Mouse (Mus musculus): ENCODE data around the gene Chrdl2. TPM values are rescaled to one million over a fixed set of nuclear protein-coding genes. Genes with fewer than 3 reads are reported as not detected.
"Not testable (repeated sequence)": the region's sequence is repeated elsewhere in the genome, so short reads cannot be mapped to it uniquely, and the experiment has no call there.

The Chrdl2 gene
- polyA plus RNA-seq, 2 experiments = 0.02 TPM; not detected in 1

GRCm38 (mm10) chr7:99963237-99963860 is 42.6 kb upstream of the Chrdl2 start:
- WGBS (ENCODE audit: insufficient replicate concordance) = 41% methylated on average over 3 of the region's 3 CpGs
- Histone ChIP-seq H3K4me3 (ENCODE audit: insufficient read depth in 1 of 2, low read depth in 2 of 2, low read length in 2 of 2) (no peak overlapping the region), H3K4me1 (replicated peaks; ENCODE audit: control insufficient read depth in 2 of 2, insufficient read depth in 2 of 2, low read length in 1 of 2) (peaks cover 6 to 23% of the 10 kb centered on the region in 2 experiments), H3K9me3 (ENCODE audit: control insufficient read depth, low read length) (no peaks in the 10 kb centered on the region), H3K27me3 (ENCODE audit: control insufficient read depth, insufficient read depth, low read length) (no peaks in the 10 kb centered on the region), H3K4me2 (ENCODE audit: low read depth) (no peak overlapping the region), H3K27ac (no peak overlapping the region), H3K36me3 (replicated peaks; ENCODE audit: control insufficient read depth, insufficient read depth, low read depth) (no peaks in the 10 kb centered on the region), H3K9ac (replicated peaks) (no peak overlapping the region)
- no peak for TF ChIP-seq EP300 (IDR thresholded peaks at IDR 0.05; ENCODE audit: low read depth)
- no peak for TF ChIP-seq CTCF (IDR thresholded peaks at IDR 0.05; ENCODE audit: low read depth)
- ATAC-seq (ENCODE audit: insufficient read depth) (no peak), DNase-seq (ENCODE audit: low read depth in 3 of 3, low spot score in 3 of 3) (no peak)

- no peak overlapping the region for H3K27ac ChIP-seq
- H3K36me3 ChIP-seq (replicated peaks; ENCODE audit: control insufficient read depth, insufficient read depth, low read depth) = no peaks in the 10 kb centered on the region
- whole genome bisulfite sequencing (ENCODE audit: insufficient replicate concordance) = 53% methylated on average over 9 of the region's 9 CpGs
- no peak overlapping the region for H3K4me2 ChIP-seq (ENCODE audit: low read depth)
- TF ChIP-seq CTCF (IDR thresholded peaks at IDR 0.05; ENCODE audit: low read depth) (no peak), EP300 (IDR thresholded peaks at IDR 0.05; ENCODE audit: low read depth) (no peak)
- no peak overlapping the region for H3K4me3 ChIP-seq (ENCODE audit: insufficient read depth in 1 of 2, low read depth in 2 of 2, low read length in 2 of 2)
- ATAC-seq (ENCODE audit: insufficient read depth) = no peak
- H3K4me1 ChIP-seq (replicated peaks; ENCODE audit: control insufficient read depth in 2 of 2, insufficient read depth in 2 of 2, low read length in 1 of 2) = peaks cover 6 to 23% of the 10 kb centered on the region in 2 experiments
- H3K9me3 ChIP-seq (ENCODE audit: control insufficient read depth, low read length) = no peaks in the 10 kb centered on the region
- H3K27me3 ChIP-seq (ENCODE audit: control insufficient read depth, insufficient read depth, low read length) = no peaks in the 10 kb centered on the region
- no peak overlapping the region for H3K9ac ChIP-seq (replicated peaks)
- no peak for DNase-seq (ENCODE audit: low read depth in 3 of 3, low spot score in 3 of 3)
Measured at GRCm38 (mm10) chr7:99965020-99965841, 40.7 kb upstream of the Chrdl2 start.

GRCm38 (mm10) chr7:99966011-99966721 is 39.8 kb upstream of the Chrdl2 start:
- no peaks in the 10 kb centered on the region for H3K9me3 ChIP-seq (ENCODE audit: control insufficient read depth, low read length)
- H3K27me3 ChIP-seq (ENCODE audit: control insufficient read depth, insufficient read depth, low read length) = no peaks in the 10 kb centered on the region
- H3K4me3 ChIP-seq (ENCODE audit: insufficient read depth in 1 of 2, low read depth in 2 of 2, low read length in 2 of 2) = no peak overlapping the region
- no peaks in the 10 kb centered on the region for H3K36me3 ChIP-seq (replicated peaks; ENCODE audit: control insufficient read depth, insufficient read depth, low read depth)
- DNase-seq (ENCODE audit: low read depth in 3 of 3, low spot score in 3 of 3) (no peak), ATAC-seq (ENCODE audit: insufficient read depth) (no peak)
- no peak overlapping the region for H3K27ac ChIP-seq
- peaks cover 6 to 24% of the 10 kb centered on the region in 2 experiments for H3K4me1 ChIP-seq (replicated peaks; ENCODE audit: control insufficient read depth in 2 of 2, insufficient read depth in 2 of 2, low read length in 1 of 2)
- H3K9ac ChIP-seq (replicated peaks) = no peak overlapping the region
- 71% methylated on average over 9 of the region's 9 CpGs for WGBS (ENCODE audit: insufficient replicate concordance)
- no peak for TF ChIP-seq CTCF (IDR thresholded peaks at IDR 0.05; ENCODE audit: low read depth)
- no peak for TF ChIP-seq EP300 (IDR thresholded peaks at IDR 0.05; ENCODE audit: low read depth)
- no peak overlapping the region for H3K4me2 ChIP-seq (ENCODE audit: low read depth)

- H3K4me3 ChIP-seq (ENCODE audit: insufficient read depth in 1 of 2, low read depth in 2 of 2, low read length in 2 of 2) = no peak overlapping the region
- no peak overlapping the region for H3K27ac ChIP-seq
- no peak overlapping the region for H3K4me2 ChIP-seq (ENCODE audit: low read depth)
- 67% methylated on average over 4 of the region's 4 CpGs for WGBS (ENCODE audit: insufficient replicate concordance)
- H3K4me1 ChIP-seq (replicated peaks; ENCODE audit: control insufficient read depth in 2 of 2, insufficient read depth in 2 of 2, low read length in 1 of 2) = peaks cover 0 to 19% of the 10 kb centered on the region in 2 experiments; a peak in 2 of 4 replicates
- H3K9ac ChIP-seq (replicated peaks) = no peak overlapping the region
- TF ChIP-seq EP300 (IDR thresholded peaks at IDR 0.05; ENCODE audit: low read depth) (no peak), CTCF (IDR thresholded peaks at IDR 0.05; ENCODE audit: low read depth) (no peak)
- no peak for ATAC-seq (ENCODE audit: insufficient read depth)
- H3K27me3 ChIP-seq (ENCODE audit: control insufficient read depth, insufficient read depth, low read length) = no peaks in the 10 kb centered on the region
- no peak for DNase-seq (ENCODE audit: low read depth in 3 of 3, low spot score in 3 of 3)
- H3K36me3 ChIP-seq (replicated peaks; ENCODE audit: control insufficient read depth, insufficient read depth, low read depth) = no peaks in the 10 kb centered on the region
- no peaks in the 10 kb centered on the region for H3K9me3 ChIP-seq (ENCODE audit: control insufficient read depth, low read length)
Measured at GRCm38 (mm10) chr7:99969151-99969550, 36.8 kb upstream of the Chrdl2 start.

GRCm38 (mm10) chr7:99971926-99972325 is 34.0 kb upstream of the Chrdl2 start:
- peaks cover 0 to 23% of the 10 kb centered on the region in 2 experiments; a peak in 2 of 4 replicates for H3K4me1 ChIP-seq (replicated peaks; ENCODE audit: control insufficient read depth in 2 of 2, insufficient read depth in 2 of 2, low read length in 1 of 2)
- no peak overlapping the region for H3K4me2 ChIP-seq (ENCODE audit: low read depth)
- no peaks in the 10 kb centered on the region for H3K36me3 ChIP-seq (replicated peaks; ENCODE audit: control insufficient read depth, insufficient read depth, low read depth)
- 65% methylated on average over 2 of the region's 2 CpGs for WGBS (ENCODE audit: insufficient replicate concordance)
- ATAC-seq (ENCODE audit: insufficient read depth) (0 out of 2 replicates have a peak, but pooled peaks have one; percentile 28), DNase-seq (ENCODE audit: low read depth in 3 of 3, low spot score in 3 of 3) (no peak)
- H3K4me3 ChIP-seq (ENCODE audit: insufficient read depth in 1 of 2, low read depth in 2 of 2, low read length in 2 of 2) = no peak overlapping the region
- TF ChIP-seq EP300 (IDR thresholded peaks at IDR 0.05; ENCODE audit: low read depth) (no peak), CTCF (IDR thresholded peaks at IDR 0.05; ENCODE audit: low read depth) (no peak)
- H3K9ac ChIP-seq (replicated peaks) = no peak overlapping the region
- no peaks in the 10 kb centered on the region for H3K27me3 ChIP-seq (ENCODE audit: control insufficient read depth, insufficient read depth, low read length)
- no peak overlapping the region for H3K27ac ChIP-seq
- H3K9me3 ChIP-seq (ENCODE audit: control insufficient read depth, low read length) = no peaks in the 10 kb centered on the region

GRCm38 (mm10) chr7:99972912-99973311 is 33.1 kb upstream of the Chrdl2 start:
- not testable (repeated sequence) for H3K4me2 ChIP-seq (ENCODE audit: low read depth); H3K36me3 ChIP-seq (replicated peaks; ENCODE audit: control insufficient read depth, insufficient read depth, low read depth); DNase-seq (ENCODE audit: low read depth in 3 of 3, low spot score in 3 of 3); H3K27ac ChIP-seq; ATAC-seq (ENCODE audit: insufficient read depth); H3K27me3 ChIP-seq (ENCODE audit: control insufficient read depth, insufficient read depth, low read length); H3K4me3 ChIP-seq (ENCODE audit: insufficient read depth in 1 of 2, low read depth in 2 of 2, low read length in 2 of 2); H3K9me3 ChIP-seq (ENCODE audit: control insufficient read depth, low read length); H3K9ac ChIP-seq (replicated peaks)
- WGBS (ENCODE audit: insufficient replicate concordance) = 58% methylated on average over 3 of the region's 3 CpGs
- peaks cover 0 to 24% of the 10 kb centered on the region in 2 experiments; a peak in 2 of 4 replicates for H3K4me1 ChIP-seq (replicated peaks; ENCODE audit: control insufficient read depth in 2 of 2, insufficient read depth in 2 of 2, low read length in 1 of 2)

Measured in liver, embryonic 14.5 days (tissue).